Mouse (Mus musculus) liver, embryonic 14.5 days (tissue): ENCODE data around the gene Hmcn2. TPM values are rescaled to one million over a fixed set of nuclear protein-coding genes. Genes with fewer than 3 reads are reported as not detected.

ENCODE experiments used
- ATAC-seq: fragments of 200-750 bp; cut with Nextera tagmentation; 2 replicates; pipeline ENCODE4 v1.8.0; 2017; ENCODE audit warnings: moderate number of reproducible peaks, mild to moderate bottlenecking, moderate library complexity; ENCODE audit not compliant: insufficient read depth
- DNase-seq, 3 experiments: peaks; one replicate each; pipeline ENCODE4 v3.0.0-alpha.2; 2012 to 2013; ENCODE audit warnings: low read depth in 3 of 3, low spot score in 3 of 3
- H3K27ac ChIP-seq: fragments of 300-500 bp; sonication (generic); 2 replicates; pipeline ENCODE4 v1.5.1; 2014; ENCODE audit warnings: moderate library complexity, mild to moderate bottlenecking, control low read depth, inconsistent platforms
- H3K27me3 ChIP-seq: fragments of 300-500 bp; sonication (generic); 2 replicates; pipeline ENCODE4 v1.6.1; 2014; ENCODE audit warnings: mild to moderate bottlenecking, low read length, moderate library complexity; ENCODE audit not compliant: control insufficient read depth, insufficient read depth
- H3K36me3 ChIP-seq: fragments of 300-500 bp; sonication (generic); replicated peaks from 2 replicates; pipeline ENCODE4 v1.6.1; 2014; ENCODE audit warnings: low read depth; ENCODE audit not compliant: control insufficient read depth, insufficient read depth
- H3K4me1 ChIP-seq, 2 experiments: fragments of 200-500 bp in 1 of 2; fragments of 300-500 bp in 1 of 2; sonication (generic) in 1 of 2; replicated peaks; 2 replicates each; pipeline ENCODE4 v1.6.1; 2012 to 2014; ENCODE audit warnings: antibody characterized with exemption in 1 of 2, inconsistent platforms in 1 of 2, low read length in 1 of 2; ENCODE audit not compliant: control insufficient read depth in 2 of 2, insufficient read depth in 2 of 2
- H3K4me2 ChIP-seq: fragments of 300-500 bp; sonication (generic); 2 replicates; pipeline ENCODE4 v1.6.1; 2014; ENCODE audit warnings: low read depth, mild to moderate bottlenecking, control low read depth, moderate library complexity
- H3K4me3 ChIP-seq, 2 experiments: fragments of 200-500 bp in 1 of 2; fragments of 300-500 bp in 1 of 2; sonication (generic) in 1 of 2; 2 replicates each; pipeline ENCODE4 v1.5.1; 2012 to 2014; ENCODE audit warnings: low read depth in 2 of 2, low read length in 2 of 2, mild to moderate bottlenecking in 2 of 2, control low read depth in 1 of 2, inconsistent platforms in 1 of 2, moderate library complexity in 1 of 2; ENCODE audit not compliant: insufficient read depth in 1 of 2
- H3K9ac ChIP-seq: fragments of 300-500 bp; sonication (generic); replicated peaks from 2 replicates; pipeline ENCODE4 v1.6.1; 2014; ENCODE audit warnings: mild to moderate bottlenecking, control low read depth, moderate library complexity
- H3K9me3 ChIP-seq: fragments of 300-500 bp; sonication (generic); 2 replicates; pipeline ENCODE4 v1.6.1; 2016; ENCODE audit warnings: low read length, mixed read lengths; ENCODE audit not compliant: control insufficient read depth
- CTCF ChIP-seq: IDR thresholded peaks from 2 replicates; pipeline ENCODE4 v1.5.1; 2016; ENCODE audit warnings: antibody characterized with exemption, low read depth, control low read depth
- EP300 ChIP-seq: IDR thresholded peaks from 2 replicates; pipeline ENCODE4 v1.6.1; 2016; ENCODE audit warnings: antibody characterized with exemption, low read depth
- whole genome bisulfite sequencing: fragments of 180-500 bp; shearing (Covaris S2); extraction: QIAGEN DNeasy Blood & Tissue Kit; methylation state at CpG from one replicate; pipeline ENCODE4 v1.1.7; 2014; ENCODE audit not compliant: insufficient replicate concordance; 5-methylcytosine and 5-hydroxymethylcytosine counted together
- polyA plus RNA-seq, 2 experiments: library from polyadenylated mRNA; depleted of rRNA in 1 of 2; stranded (reverse) in 1 of 2; unstranded in 1 of 2; fragments of >200 nt; fragmentation: Nextera tagmentation in 1 of 2; extraction: Ambion mirVana in 1 of 2; gene quantifications; 2 replicates each; pipeline versions ENCODE4 v1.2.1 to v1.2.3; 2012 to 2014

The Hmcn2 gene
- polyA plus RNA-seq, 2 experiments = 0.10 to 0.27 TPM

DNA sequence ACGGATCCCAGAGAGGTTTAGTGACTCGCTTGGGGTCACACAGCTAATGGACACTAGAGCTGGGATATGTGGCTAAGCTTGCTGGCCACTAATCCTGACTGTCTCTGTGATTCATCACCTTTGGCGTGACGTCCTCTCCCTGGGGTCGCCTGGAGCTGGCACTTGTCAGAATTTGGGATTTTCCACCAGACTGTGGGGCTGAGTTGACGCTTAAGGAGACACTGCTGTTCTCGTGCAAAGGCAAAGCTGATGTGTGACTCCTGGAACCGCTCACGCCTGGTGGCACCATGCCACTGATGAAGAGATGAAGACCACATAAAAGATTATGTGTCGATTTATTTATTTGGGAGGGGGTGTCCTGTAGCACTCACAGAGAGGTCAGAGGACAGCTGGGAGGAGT is 14.2 kb upstream of the Hmcn2 start:
- Histone ChIP-seq H3K4me2 (no peak overlapping the region), H3K9ac (no peak overlapping the region), H3K36me3 (no peaks in the 10 kb centered on the region), H3K27ac (no peak overlapping the region), H3K27me3 (no peaks in the 10 kb centered on the region), H3K4me3 (no peak overlapping the region), H3K9me3 (no peaks in the 10 kb centered on the region), H3K4me1 (peaks cover 0 to 4% of the 10 kb centered on the region in 2 experiments; a peak in 2 of 4 replicates)
- no peak for ATAC-seq
- WGBS = 58% methylated on average over 10 of the region's 10 CpGs
- TF ChIP-seq EP300 = no peak
- TF ChIP-seq CTCF = no peak
- no peak for DNase-seq

DNA sequence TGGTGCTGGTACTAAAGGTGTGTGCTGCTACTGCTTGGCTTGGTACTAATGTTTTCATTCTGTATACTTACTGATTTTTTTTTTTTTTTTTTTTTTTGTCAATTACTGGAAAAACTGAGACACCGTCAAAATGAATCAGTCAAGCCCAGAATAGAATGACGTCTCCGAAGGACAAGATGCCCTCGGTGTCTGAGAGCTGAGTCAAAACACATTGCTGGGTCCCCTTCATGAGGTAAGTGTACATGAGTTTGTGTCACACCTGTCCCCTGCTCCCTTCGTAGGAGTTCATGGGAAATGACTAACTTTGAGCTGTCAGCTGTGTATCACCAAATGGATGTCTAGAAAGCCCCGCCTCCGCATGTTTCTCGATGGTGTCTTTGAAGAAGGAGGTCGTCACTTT is 11.0 kb upstream of the Hmcn2 start:
- no peak for TF ChIP-seq EP300
- no peak for TF ChIP-seq CTCF
- no peak for DNase-seq
- H3K4me1 ChIP-seq = peaks cover 0 to 4% of the 10 kb centered on the region in 2 experiments; a peak in 2 of 4 replicates
- no peak overlapping the region for H3K4me2 ChIP-seq
- no peak overlapping the region for H3K9ac ChIP-seq
- no peak for ATAC-seq
- no peak overlapping the region for H3K4me3 ChIP-seq
- no peaks in the 10 kb centered on the region for H3K9me3 ChIP-seq
- no peaks in the 10 kb centered on the region for H3K36me3 ChIP-seq
- WGBS = 59% methylated on average over 9 of the region's 9 CpGs
- no peaks in the 10 kb centered on the region for H3K27me3 ChIP-seq
- no peak overlapping the region for H3K27ac ChIP-seq

DNA sequence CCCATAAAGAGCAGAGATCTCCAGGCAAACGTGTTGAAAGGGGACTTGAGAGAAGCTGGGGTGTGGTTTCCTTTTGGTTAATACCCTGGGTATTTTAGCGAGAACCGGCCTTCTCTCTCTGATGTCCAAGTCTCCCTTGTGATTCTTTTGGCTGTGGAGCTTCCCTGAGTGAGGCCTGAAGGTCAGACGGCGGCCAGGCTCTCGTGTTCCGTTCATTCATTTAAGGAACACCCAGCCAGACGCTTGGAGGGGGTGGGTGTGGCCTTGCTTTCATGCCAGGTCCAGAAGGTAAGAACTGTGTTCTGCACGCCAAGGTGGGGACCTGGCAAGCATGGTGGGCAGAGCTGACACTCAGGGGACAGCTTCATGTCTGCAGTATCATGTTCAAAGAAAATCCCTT is 10.0 kb upstream of the Hmcn2 start:
- Histone ChIP-seq H3K4me3 (no peak overlapping the region), H3K27me3 (no peaks in the 10 kb centered on the region), H3K9ac (no peak overlapping the region), H3K9me3 (no peaks in the 10 kb centered on the region), H3K4me1 (no peaks in the 10 kb centered on the region), H3K27ac (no peak overlapping the region), H3K4me2 (no peak overlapping the region), H3K36me3 (no peaks in the 10 kb centered on the region)
- no peak for DNase-seq
- TF ChIP-seq EP300 (no peak), CTCF (no peak)
- 58% methylated on average over 9 of the region's 9 CpGs for WGBS
- no peak for ATAC-seq

DNA sequence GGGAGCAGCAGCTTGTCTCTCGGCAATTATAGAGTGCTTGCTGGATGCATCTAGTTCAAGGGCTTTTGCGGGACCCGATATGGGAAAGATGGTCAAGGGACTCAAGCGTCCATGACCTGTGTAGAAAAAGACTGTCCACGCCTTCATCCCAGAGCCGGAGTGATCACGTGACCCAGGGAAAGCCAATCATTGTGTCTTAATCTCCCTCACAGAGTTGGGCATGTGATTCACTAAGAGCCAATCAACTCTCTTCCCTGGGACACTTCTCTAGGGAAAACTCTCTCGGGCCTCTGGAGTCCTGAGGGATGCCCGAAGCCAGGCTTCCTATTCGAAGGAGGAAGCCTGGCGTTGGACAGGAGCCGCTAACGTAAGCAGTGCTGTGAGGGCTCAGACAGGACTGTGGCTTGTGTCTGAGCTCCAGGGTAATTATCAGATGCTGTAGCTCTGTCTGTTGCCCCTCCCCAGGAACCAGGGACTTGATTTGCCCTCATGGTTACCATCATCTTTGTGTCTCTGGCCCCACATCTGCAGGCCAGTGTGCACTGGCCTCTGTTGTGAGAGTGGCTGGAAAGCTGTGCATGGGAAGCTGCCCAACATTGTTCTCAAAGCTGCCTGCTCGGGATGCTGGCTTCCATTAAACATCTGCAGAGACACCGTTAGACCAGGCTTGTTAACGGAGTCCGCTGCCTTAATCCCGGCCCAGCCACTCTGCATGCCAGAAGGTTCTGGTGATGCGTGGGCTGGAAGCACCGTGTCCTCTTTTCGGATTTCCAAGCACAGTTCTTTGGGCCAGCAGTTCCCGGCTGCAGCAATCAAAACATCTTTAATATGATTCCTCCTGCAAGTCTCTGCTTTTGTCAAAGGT is 9.2 kb upstream of the Hmcn2 start:
- TF ChIP-seq EP300 (no peak), CTCF (no peak)
- no peaks in the 10 kb centered on the region for H3K36me3 ChIP-seq
- H3K4me1 ChIP-seq = no peaks in the 10 kb centered on the region
- no peaks in the 10 kb centered on the region for H3K27me3 ChIP-seq
- H3K27ac ChIP-seq = no peak overlapping the region
- WGBS = 67% methylated on average over 22 of the region's 22 CpGs
- no peak overlapping the region for H3K4me3 ChIP-seq
- no peak overlapping the region for H3K9ac ChIP-seq
- no peak for ATAC-seq
- no peaks in the 10 kb centered on the region for H3K9me3 ChIP-seq
- DNase-seq = no peak
- H3K4me2 ChIP-seq = no peak overlapping the region

DNA sequence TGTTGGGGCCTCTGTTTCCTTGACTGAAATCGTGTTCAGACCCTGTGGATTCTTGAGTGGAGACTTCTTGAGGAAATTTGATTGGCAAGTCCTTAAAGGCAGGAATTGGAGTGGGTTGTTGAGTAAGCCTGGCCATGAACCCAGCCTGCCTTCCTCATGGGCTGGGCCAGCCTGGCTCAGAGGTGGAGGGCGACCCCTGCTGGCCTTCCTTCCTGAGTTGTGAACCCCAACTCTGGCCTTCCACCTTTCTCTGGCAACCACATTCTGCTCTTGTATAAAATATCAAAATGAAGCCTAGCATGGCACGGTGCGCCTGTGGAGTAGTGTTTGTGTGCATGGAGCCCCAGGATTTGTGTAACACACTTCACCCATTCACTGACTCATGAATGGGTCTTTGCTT is 8.5 kb upstream of the Hmcn2 start:
- Histone ChIP-seq H3K27me3 (no peaks in the 10 kb centered on the region), H3K36me3 (no peaks in the 10 kb centered on the region), H3K27ac (no peak overlapping the region), H3K4me1 (no peaks in the 10 kb centered on the region), H3K9ac (no peak overlapping the region), H3K9me3 (no peaks in the 10 kb centered on the region), H3K4me3 (no peak overlapping the region), H3K4me2 (no peak overlapping the region)
- ATAC-seq = no peak
- no peak for DNase-seq
- TF ChIP-seq CTCF (peak; percentile 71), EP300 (no peak)
- WGBS = 27% methylated on average over 4 of the region's 4 CpGs
